Mouse (Mus musculus) kidney, embryonic 14.5 days (tissue): ENCODE data around the gene Ythdf2. TPM values are rescaled to one million over a fixed set of nuclear protein-coding genes. Genes with fewer than 3 reads are reported as not detected.
A peak's percentile ranks its signal among the peaks of the same experiment; 100 is the strongest.

ENCODE experiments used
- ATAC-seq: fragments of 200-750 bp; cut with Nextera tagmentation; 2 replicates; pipeline ENCODE4 v1.8.0; 2017; ENCODE audit warnings: moderate number of reproducible peaks, mild to moderate bottlenecking, moderate TSS enrichment, moderate library complexity; ENCODE audit not compliant: low FRiP score, low TSS enrichment
- H3K27ac ChIP-seq: fragments of 300-500 bp; sonication (generic); 2 replicates; pipeline ENCODE4 v1.5.1; 2014; ENCODE audit warnings: low read depth, mild to moderate bottlenecking, low read length, moderate library complexity, mixed read lengths
- H3K27me3 ChIP-seq: fragments of 300-500 bp; sonication (generic); 2 replicates; pipeline ENCODE4 v1.6.1; 2014; ENCODE audit warnings: mild to moderate bottlenecking, low read length; ENCODE audit not compliant: control insufficient read depth, insufficient read depth
- H3K36me3 ChIP-seq: fragments of 300-500 bp; sonication (generic); 2 replicates; pipeline ENCODE4 v1.6.1; 2014; ENCODE audit warnings: low read length, mixed read lengths; ENCODE audit not compliant: control insufficient read depth, insufficient read depth
- H3K4me1 ChIP-seq: fragments of 300-500 bp; sonication (generic); 2 replicates; pipeline ENCODE4 v1.6.1; 2014; ENCODE audit warnings: low read length, mixed read lengths; ENCODE audit not compliant: control insufficient read depth, insufficient read depth
- H3K4me2 ChIP-seq: fragments of 300-500 bp; sonication (generic); replicated peaks from 2 replicates; pipeline ENCODE4 v1.6.1; 2014; ENCODE audit warnings: low read depth, mild to moderate bottlenecking, low read length
- H3K4me3 ChIP-seq: fragments of 300-500 bp; sonication (generic); 2 replicates; pipeline ENCODE4 v1.5.1; 2014; ENCODE audit warnings: mild to moderate bottlenecking, low read length
- H3K9ac ChIP-seq: fragments of 300-500 bp; sonication (generic); 2 replicates; pipeline ENCODE4 v1.6.1; 2014; ENCODE audit warnings: low read depth, mild to moderate bottlenecking, low read length, moderate library complexity
- H3K9me3 ChIP-seq: fragments of 300-500 bp; sonication (generic); 2 replicates; pipeline ENCODE4 v1.6.1; 2016; ENCODE audit warnings: low read length; ENCODE audit not compliant: control insufficient read depth
- WGBS: fragments of 180-500 bp; shearing (Covaris S2); extraction: QIAGEN DNeasy Blood & Tissue Kit; methylation state at CpG from one replicate; pipeline ENCODE4 v1.1.7; 2014; 5-methylcytosine and 5-hydroxymethylcytosine counted together
- polyA plus RNA-seq: library from polyadenylated mRNA; unstranded; fragments of >200 nt; fragmentation: Nextera tagmentation; extraction: Ambion mirVana; gene quantifications from 2 replicates; pipeline ENCODE4 v1.2.1, GENCODE M21; 2014

Ythdf2 gene
- polyA plus RNA-seq, 1 experiment from 2014 or later = 133 TPM

DNA sequence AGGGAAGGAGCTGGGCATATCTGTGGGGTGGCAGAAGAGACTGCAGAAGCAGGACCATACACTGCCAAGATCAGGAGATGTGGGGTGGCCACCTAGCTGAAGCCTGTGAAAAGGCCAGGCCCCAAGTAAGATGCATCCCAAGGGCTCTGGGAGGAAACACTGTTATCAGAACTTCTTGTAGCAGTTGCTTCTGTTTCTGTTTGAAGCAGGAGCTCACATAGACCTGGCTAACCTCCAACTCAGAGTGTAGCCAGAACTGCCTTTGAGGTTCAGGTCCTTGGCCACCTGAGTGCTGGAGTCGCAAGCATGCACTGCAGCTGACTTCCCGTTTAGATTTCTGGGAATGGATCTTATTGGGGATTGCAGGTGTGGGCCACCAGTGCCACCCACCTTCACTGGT lies 5.7 kb upstream of the Ythdf2 start:
- H3K27me3 ChIP-seq = no peaks in the 10 kb centered on the region
- WGBS = 79% methylated on average over 2 of the region's 2 CpGs
- H3K9me3 ChIP-seq = no peaks in the 10 kb centered on the region
- H3K27ac ChIP-seq = no peak overlapping the region
- no peak for ATAC-seq
- 0 out of 2 replicates have a peak, but pooled peaks cover 2% of the 10 kb centered on the region for H3K36me3 ChIP-seq
- H3K4me1 ChIP-seq = no peaks in the 10 kb centered on the region
- H3K9ac ChIP-seq = no peak overlapping the region
- H3K4me3 ChIP-seq = no peak overlapping the region
- no peak overlapping the region for H3K4me2 ChIP-seq

GRCm38 (mm10) chr4:132216602-132217001 lies 4.5 kb upstream of the Ythdf2 start:
- H3K27ac ChIP-seq = no peak overlapping the region
- no peaks in the 10 kb centered on the region for H3K27me3 ChIP-seq
- ATAC-seq = no peak
- no peak overlapping the region for H3K4me3 ChIP-seq
- no peaks in the 10 kb centered on the region for H3K4me1 ChIP-seq
- H3K36me3 ChIP-seq = no peaks in the 10 kb centered on the region
- H3K9me3 ChIP-seq = no peaks in the 10 kb centered on the region
- H3K9ac ChIP-seq = no peak overlapping the region
- WGBS = 85% methylated on average over 1 of the region's 1 CpGs
- no peak overlapping the region for H3K4me2 ChIP-seq

DNA sequence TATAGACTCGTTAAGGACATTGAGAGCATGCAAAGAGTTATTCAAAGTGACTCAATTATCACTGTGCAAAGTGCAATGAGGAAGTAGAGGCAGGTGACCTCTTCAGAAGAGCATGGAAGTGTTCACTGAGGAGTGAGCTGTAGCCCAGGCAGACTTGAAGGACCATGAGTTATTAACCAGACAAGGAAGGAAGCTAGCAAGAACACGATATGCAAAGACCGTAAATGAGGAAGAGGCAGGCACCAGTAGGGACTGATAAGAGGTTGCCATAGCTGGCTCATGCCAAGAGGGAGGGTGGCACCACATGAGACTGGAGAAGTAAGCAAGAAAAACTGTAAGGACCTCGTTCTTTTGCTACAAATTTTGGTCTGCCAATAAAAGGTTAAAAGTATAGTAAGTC lies 2.7 kb upstream of the Ythdf2 start:
- no peak overlapping the region for H3K4me3 ChIP-seq
- WGBS = 58% methylated on average over 4 of the region's 4 CpGs
- H3K4me2 ChIP-seq = no peak overlapping the region
- peaks cover 4% of the 10 kb centered on the region; the same call in 1 of the 2 replicates for H3K36me3 ChIP-seq
- H3K9me3 ChIP-seq = no peaks in the 10 kb centered on the region
- H3K4me1 ChIP-seq = peaks cover 6% of the 10 kb centered on the region; the same call in 1 of the 2 replicates
- no peak for ATAC-seq
- H3K27ac ChIP-seq = no peak overlapping the region
- H3K9ac ChIP-seq = no peak overlapping the region
- no peaks in the 10 kb centered on the region for H3K27me3 ChIP-seq

- H3K36me3 ChIP-seq = peaks cover 36% of the 10 kb centered on the region
- H3K9me3 ChIP-seq = no peaks in the 10 kb centered on the region
- under 1% methylated on average over 71 of the region's 89 CpGs for WGBS
- ATAC-seq = peak; percentile 83
- H3K9ac ChIP-seq = peak overlapping the region; percentile 100
- peaks cover 11% of the 10 kb centered on the region; the same call in 1 of the 2 replicates for H3K4me1 ChIP-seq
- H3K4me3 ChIP-seq = peak overlapping the region; percentile 56
- peak overlapping the region; percentile 66 for H3K4me2 ChIP-seq
- no peaks in the 10 kb centered on the region for H3K27me3 ChIP-seq
- peak overlapping the region; percentile 93 for H3K27ac ChIP-seq
These were observed 786 bp downstream of the Ythdf2 start for GRCm38 (mm10) chr4:132211091-132211942.

DNA sequence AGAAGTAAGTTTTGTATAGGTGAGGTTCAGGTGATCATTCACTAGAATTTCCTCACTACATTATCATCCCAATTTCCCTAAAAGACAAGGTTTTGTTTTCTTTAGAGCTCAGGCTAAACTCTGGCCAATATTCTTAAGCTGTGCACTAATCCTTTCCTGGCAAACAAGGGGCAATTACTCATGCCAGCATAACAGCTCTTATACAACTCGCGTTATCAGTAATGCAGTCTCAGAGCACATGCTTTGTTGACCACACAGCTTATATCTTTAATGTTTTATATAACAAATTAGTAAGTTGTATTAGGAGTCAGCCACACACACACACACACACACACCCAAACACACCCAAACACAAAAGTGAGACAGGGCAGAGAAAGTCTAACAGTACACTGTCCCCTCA lies 1.8 kb downstream of the Ythdf2 start:
- Histone ChIP-seq H3K9ac (peak overlapping the region; percentile 100), H3K9me3 (no peaks in the 10 kb centered on the region), H3K4me2 (peak overlapping the region; percentile 66), H3K27me3 (no peaks in the 10 kb centered on the region), H3K27ac (no peak overlapping the region), H3K4me3 (peak overlapping the region; percentile 56), H3K4me1 (peaks cover 11% of the 10 kb centered on the region; the same call in 1 of the 2 replicates), H3K36me3 (peaks cover 43% of the 10 kb centered on the region)
- ATAC-seq = no peak
- WGBS = 41% methylated on average over 2 of the region's 2 CpGs

- H3K4me2 ChIP-seq = 0 out of 2 replicates have a peak overlapping the region, but pooled peaks have one; percentile 3
- WGBS = 95% methylated on average over 2 of the region's 2 CpGs
- no peaks in the 10 kb centered on the region for H3K9me3 ChIP-seq
- H3K4me3 ChIP-seq = no peak overlapping the region
- peaks cover 11% of the 10 kb centered on the region; the same call in 1 of the 2 replicates for H3K4me1 ChIP-seq
- no peaks in the 10 kb centered on the region for H3K27me3 ChIP-seq
- no peak overlapping the region for H3K27ac ChIP-seq
- ATAC-seq = no peak
- no peak overlapping the region for H3K9ac ChIP-seq
- peaks cover 53% of the 10 kb centered on the region for H3K36me3 ChIP-seq
These were observed 2.8 kb downstream of the Ythdf2 start for GRCm38 (mm10) chr4:132209299-132209698.

GRCm38 (mm10) chr4:132207280-132207679 lies 4.8 kb downstream of the Ythdf2 start:
- Histone ChIP-seq H3K27me3 (no peaks in the 10 kb centered on the region), H3K4me3 (no peak overlapping the region), H3K4me2 (no peak overlapping the region), H3K4me1 (peaks cover 11% of the 10 kb centered on the region; the same call in 1 of the 2 replicates), H3K9ac (no peak overlapping the region), H3K36me3 (peaks cover 73% of the 10 kb centered on the region), H3K9me3 (no peaks in the 10 kb centered on the region), H3K27ac (no peak overlapping the region)
- WGBS = 94% methylated on average over 4 of the region's 4 CpGs
- no peak for ATAC-seq

- Histone ChIP-seq H3K9ac (no peak overlapping the region), H3K9me3 (no peaks in the 10 kb centered on the region), H3K4me1 (peaks cover 3% of the 10 kb centered on the region; the same call in 1 of the 2 replicates), H3K27ac (no peak overlapping the region), H3K36me3 (peaks cover 66% of the 10 kb centered on the region), H3K4me3 (no peak overlapping the region), H3K27me3 (no peaks in the 10 kb centered on the region), H3K4me2 (no peak overlapping the region)
- no peak for ATAC-seq
These were observed 13.3 kb downstream of the Ythdf2 start for GRCm38 (mm10) chr4:132198771-132199170.

GRCm38 (mm10) chr4:132198285-132198712 lies 13.8 kb downstream of the Ythdf2 start:
- WGBS = 52% methylated on average over 4 of the region's 4 CpGs
- H3K36me3 ChIP-seq = peaks cover 62% of the 10 kb centered on the region
- H3K27me3 ChIP-seq = no peaks in the 10 kb centered on the region

More at GRCm38 (mm10) chr4:132198285-132198712, 13.8 kb downstream of the Ythdf2 start:
- H3K4me1 ChIP-seq = peaks cover 3% of the 10 kb centered on the region; the same call in 1 of the 2 replicates
- no peak overlapping the region for H3K4me3 ChIP-seq
- H3K4me2 ChIP-seq = no peak overlapping the region
- no peaks in the 10 kb centered on the region for H3K9me3 ChIP-seq
- H3K9ac ChIP-seq = no peak overlapping the region
- H3K27ac ChIP-seq = no peak overlapping the region
- no peak for ATAC-seq
